Mouse (Mus musculus) hindbrain, embryonic 16.5 days (tissue): ENCODE results near the gene Coq10a. TPM values are rescaled to one million over a fixed set of nuclear protein-coding genes. Genes with fewer than 3 reads are reported as not detected.

ENCODE experiments used
- ATAC-seq: fragments of 200-750 bp; cut with Nextera tagmentation; 2 replicates; pipeline ENCODE4 v1.8.0; 2017; ENCODE audit warnings: moderate TSS enrichment, moderate library complexity
- H3K27ac ChIP-seq: fragments of 300-500 bp; sonication (generic); 2 replicates; pipeline ENCODE4 v1.5.1; 2014; ENCODE audit warnings: low read depth, mild to moderate bottlenecking, control low read depth, low read length, moderate library complexity
- H3K27me3 ChIP-seq: fragments of 300-500 bp; sonication (generic); replicated peaks from 2 replicates; pipeline ENCODE4 v1.6.1; 2014; ENCODE audit warnings: low read length; ENCODE audit not compliant: control insufficient read depth, insufficient read depth
- H3K36me3 ChIP-seq: fragments of 300-500 bp; sonication (generic); 2 replicates; pipeline ENCODE4 v1.6.1; 2014; ENCODE audit warnings: mild to moderate bottlenecking, low read length, moderate library complexity, mixed read lengths; ENCODE audit not compliant: control insufficient read depth, insufficient read depth
- H3K4me1 ChIP-seq: fragments of 300-500 bp; sonication (generic); 2 replicates; pipeline ENCODE4 v1.6.1; 2014; ENCODE audit warnings: low read depth, low read length; ENCODE audit not compliant: control insufficient read depth, insufficient read depth
- H3K4me2 ChIP-seq: fragments of 300-500 bp; sonication (generic); 2 replicates; pipeline ENCODE4 v1.6.1; 2014; ENCODE audit warnings: mild to moderate bottlenecking, low read length, control low read depth, moderate library complexity
- H3K4me3 ChIP-seq: fragments of 300-500 bp; sonication (generic); 2 replicates; pipeline ENCODE4 v1.5.1; 2014; ENCODE audit warnings: mild to moderate bottlenecking, low read length, control low read depth, moderate library complexity
- H3K9ac ChIP-seq: fragments of 300-500 bp; sonication (generic); 2 replicates; pipeline ENCODE4 v1.6.1; 2014; ENCODE audit warnings: low read depth, mild to moderate bottlenecking, control low read depth, low read length, moderate library complexity
- H3K9me3 ChIP-seq: fragments of 300-500 bp; sonication (generic); 2 replicates; pipeline ENCODE4 v1.6.1; 2014; ENCODE audit warnings: mild to moderate bottlenecking, low read length, moderate library complexity; ENCODE audit not compliant: control insufficient read depth
- WGBS: fragments of 180-500 bp; shearing (Covaris S2); extraction: QIAGEN DNeasy Blood & Tissue Kit; methylation state at CpG from one replicate; pipeline ENCODE4 v1.1.7; 2014; 5-methylcytosine and 5-hydroxymethylcytosine counted together
- polyA plus RNA-seq: library from polyadenylated mRNA; unstranded; fragments of >200 nt; fragmentation: Nextera tagmentation; extraction: Ambion mirVana; gene quantifications from 2 replicates; pipeline ENCODE4 v1.2.1, GENCODE M21; 2015

Gene Coq10a
- polyA plus RNA-seq, 1 experiment from 2014 or later = 11.4 TPM

GRCm38 (mm10) chr10:128408591-128409535, 40.1 kb upstream of the Coq10a start:
- ATAC-seq = peak; percentile 19
- Histone ChIP-seq H3K4me1 (peaks cover 41% of the 10 kb centered on the region), H3K9ac (peak overlapping the region; percentile 85), H3K4me2 (peak overlapping the region; percentile 89), H3K27ac (peak overlapping the region; percentile 85), H3K36me3 (peaks cover 8% of the 10 kb centered on the region; the same call in 1 of the 2 replicates), H3K4me3 (peak overlapping the region; percentile 99), H3K9me3 (no peaks in the 10 kb centered on the region), H3K27me3 (no peaks in the 10 kb centered on the region)
- 20% methylated on average over 35 of the region's 35 CpGs for WGBS

GRCm38 (mm10) chr10:128403931-128404330, 35.1 kb upstream of the Coq10a start:
- no peak for ATAC-seq
- WGBS = 71% methylated on average over 7 of the region's 7 CpGs

GRCm38 (mm10) chr10:128401638-128402037, 32.8 kb upstream of the Coq10a start:
- WGBS = 76% methylated on average over 9 of the region's 9 CpGs
- H3K27me3 ChIP-seq = no peaks in the 10 kb centered on the region
- H3K36me3 ChIP-seq = peaks cover 8% of the 10 kb centered on the region
- no peaks in the 10 kb centered on the region for H3K9me3 ChIP-seq
- H3K27ac ChIP-seq = no peak overlapping the region
- H3K4me1 ChIP-seq = no peaks in the 10 kb centered on the region
- no peak overlapping the region for H3K4me3 ChIP-seq
- H3K4me2 ChIP-seq = no peak overlapping the region
- no peak overlapping the region for H3K9ac ChIP-seq
- no peak for ATAC-seq

More at GRCm38 (mm10) chr10:128403931-128404330, 35.1 kb upstream of the Coq10a start:
- H3K27ac ChIP-seq = no peak overlapping the region; the same call in 1 of the 2 replicates
- H3K4me3 ChIP-seq = no peak overlapping the region
- H3K27me3 ChIP-seq = no peaks in the 10 kb centered on the region
- no peaks in the 10 kb centered on the region for H3K9me3 ChIP-seq
- H3K9ac ChIP-seq = no peak overlapping the region
- peaks cover 11% of the 10 kb centered on the region for H3K36me3 ChIP-seq
- H3K4me1 ChIP-seq = peaks cover 13% of the 10 kb centered on the region
- no peak overlapping the region for H3K4me2 ChIP-seq

- Histone ChIP-seq H3K36me3 (peaks cover 6% of the 10 kb centered on the region), H3K4me2 (no peak within 1 kb of the TSS), H3K4me3 (no peak within 1 kb of the TSS), H3K9ac (no peak within 1 kb of the TSS), H3K27ac (no peak within 1 kb of the TSS), H3K27me3 (no peaks in the 10 kb centered on the region), H3K9me3 (no peaks in the 10 kb centered on the region), H3K4me1 (no peaks in the 10 kb centered on the region)
- ATAC-seq = no peak
- 24% methylated on average over 2 of the region's 2 CpGs for WGBS
Measured at GRCm38 (mm10) chr10:128401056-128401455, 32.3 kb upstream of the Coq10a start, which contains the start of gene Slc39a5. Slc39a5 (minus strand) TSS chr10:128401229.

GRCm38 (mm10) chr10:128400338-128400737, 31.5 kb upstream of the Coq10a start:
- WGBS = 34% methylated on average over 5 of the region's 5 CpGs
- no peak overlapping the region for H3K4me3 ChIP-seq

GRCm38 (mm10) chr10:128397466-128397865, 28.7 kb upstream of the Coq10a start:
- ATAC-seq = 0 out of 2 replicates have a peak, but pooled peaks have one; percentile 31
- no peak overlapping the region for H3K9ac ChIP-seq

More at GRCm38 (mm10) chr10:128400338-128400737, 31.5 kb upstream of the Coq10a start:
- no peak overlapping the region for H3K27ac ChIP-seq
- H3K9ac ChIP-seq = no peak overlapping the region
- H3K36me3 ChIP-seq = peaks cover 2% of the 10 kb centered on the region
- H3K27me3 ChIP-seq = no peaks in the 10 kb centered on the region
- H3K4me2 ChIP-seq = no peak overlapping the region
- no peaks in the 10 kb centered on the region for H3K4me1 ChIP-seq
- no peak for ATAC-seq
- no peaks in the 10 kb centered on the region for H3K9me3 ChIP-seq

GRCm38 (mm10) chr10:128396716-128397264, 28.0 kb upstream of the Coq10a start:
- H3K9ac ChIP-seq = no peak overlapping the region

More at GRCm38 (mm10) chr10:128397466-128397865, 28.7 kb upstream of the Coq10a start:
- Histone ChIP-seq H3K4me3 (no peak overlapping the region), H3K9me3 (no peaks in the 10 kb centered on the region), H3K4me1 (no peaks in the 10 kb centered on the region; the same call in 1 of the 2 replicates), H3K4me2 (no peak overlapping the region), H3K27ac (no peak overlapping the region), H3K27me3 (no peaks in the 10 kb centered on the region), H3K36me3 (peaks cover 8% of the 10 kb centered on the region)
- 56% methylated on average over 7 of the region's 7 CpGs for WGBS

GRCm38 (mm10) chr10:128396017-128396673, 27.3 kb upstream of the Coq10a start:
- 67% methylated on average over 11 of the region's 11 CpGs for WGBS
- Histone ChIP-seq H3K27me3 (no peaks in the 10 kb centered on the region), H3K9me3 (no peaks in the 10 kb centered on the region), H3K4me3 (no peak overlapping the region), H3K4me1 (no peaks in the 10 kb centered on the region; the same call in 1 of the 2 replicates), H3K36me3 (peaks cover 18% of the 10 kb centered on the region), H3K4me2 (no peak overlapping the region), H3K9ac (no peak overlapping the region), H3K27ac (no peak overlapping the region)
- ATAC-seq = 0 out of 2 replicates have a peak, but pooled peaks have one; percentile 3

More at GRCm38 (mm10) chr10:128396716-128397264, 28.0 kb upstream of the Coq10a start:
- H3K27me3 ChIP-seq = no peaks in the 10 kb centered on the region
- 70% methylated on average over 10 of the region's 10 CpGs for WGBS
- peaks cover 14% of the 10 kb centered on the region for H3K36me3 ChIP-seq
- H3K4me2 ChIP-seq = no peak overlapping the region
- no peaks in the 10 kb centered on the region; the same call in 1 of the 2 replicates for H3K4me1 ChIP-seq
- H3K9me3 ChIP-seq = no peaks in the 10 kb centered on the region
- H3K4me3 ChIP-seq = no peak overlapping the region
- ATAC-seq = no peak
- H3K27ac ChIP-seq = no peak overlapping the region
